Mouse (Mus musculus): ENCODE results near the gene Ppp1r3d. TPM values are rescaled to one million over a fixed set of nuclear protein-coding genes. Genes with fewer than 3 reads are reported as not detected.

Ppp1r3d gene
- 0.74 and 0.92 TPM in 2 replicates for polyA plus RNA-seq (2015; fragmentation: Nextera tagmentation; extraction: Ambion mirVana)

DNA sequence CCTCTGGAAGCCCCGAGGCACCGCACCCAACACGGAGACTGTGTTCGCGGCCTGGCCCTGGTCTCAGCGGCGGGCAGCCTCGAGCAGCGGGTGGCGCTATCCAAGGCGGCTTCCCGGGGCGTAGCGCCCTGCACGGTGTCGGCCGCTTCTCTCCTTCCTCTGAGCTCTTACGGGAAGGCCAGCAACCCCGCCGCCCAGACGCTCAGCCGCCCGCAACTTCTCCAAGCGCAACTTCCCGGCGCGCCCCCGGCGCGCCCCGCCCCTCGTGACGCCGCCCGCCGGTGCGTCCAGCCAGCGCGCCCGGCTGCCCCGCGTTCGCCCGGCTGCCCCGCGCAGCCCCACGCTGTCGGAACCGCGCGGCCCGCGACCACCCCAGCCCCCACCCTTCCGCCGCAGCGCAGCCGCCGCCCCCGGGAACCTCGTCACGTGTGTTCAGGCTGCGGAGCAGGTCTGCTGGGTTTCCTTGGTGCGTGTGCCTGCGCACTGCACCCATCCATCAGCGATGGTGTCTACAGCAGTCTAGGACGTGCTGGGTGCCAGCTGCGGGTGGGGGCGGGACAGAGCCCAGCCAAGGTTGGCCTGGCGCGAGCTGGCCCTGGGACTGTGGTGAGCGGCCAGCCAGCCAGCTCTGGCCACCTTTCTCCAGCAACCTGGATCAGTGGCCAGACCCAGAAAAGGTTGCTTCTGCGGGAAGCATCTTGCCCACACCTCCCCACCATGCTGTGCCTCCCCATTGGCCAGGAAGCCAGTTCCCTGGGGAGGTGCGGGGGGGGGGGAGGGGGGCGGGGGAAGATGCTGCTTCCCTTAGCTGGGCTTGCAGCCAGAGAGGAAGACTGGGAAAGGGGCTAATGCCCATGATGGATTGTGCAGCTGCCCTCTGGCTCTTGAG, at the start of gene Ppp1r3d, which contains the start of gene Fam217b:
TSS of gene Ppp1r3d (minus strand) at position 212 of the 889 bp plus-strand sequence.
TSS of gene Fam217b (plus strand) at position 264 of the 889 bp plus-strand sequence.
- Histone ChIP-seq H3K4me3 (ENCODE audit: low read depth, low read length) (peak within 1 kb of the TSS; percentile 61), H3K4me2 (ENCODE audit: low read depth, low read length) (peak within 1 kb of the TSS; percentile 68), H3K36me3 (ENCODE audit: control insufficient read depth, insufficient read depth) (no peaks in the 10 kb centered on the region), H3K4me1 (ENCODE audit: control insufficient read depth, low read depth, low read length) (no peaks in the 10 kb centered on the region; the same call in 1 of the 2 replicates), H3K9ac (ENCODE audit: low read depth, low read length) (peak within 1 kb of the TSS; percentile 24; the same call in 1 of the 2 replicates), H3K27ac (ENCODE audit: low read length) (no peak within 1 kb of the TSS; the same call in 1 of the 2 replicates), H3K27me3 (ENCODE audit: control insufficient read depth, insufficient read depth, low read depth, low read length) (peaks cover 27% of the 10 kb centered on the region), H3K9me3 (replicated peaks; ENCODE audit: control insufficient read depth, low read length) (no peaks in the 10 kb centered on the region)
- ATAC-seq (ENCODE audit: low read depth): peak; percentile 48
- under 1% methylated on average over 71 of the region's 74 CpGs for WGBS (ENCODE audit: insufficient replicate concordance)

DNA sequence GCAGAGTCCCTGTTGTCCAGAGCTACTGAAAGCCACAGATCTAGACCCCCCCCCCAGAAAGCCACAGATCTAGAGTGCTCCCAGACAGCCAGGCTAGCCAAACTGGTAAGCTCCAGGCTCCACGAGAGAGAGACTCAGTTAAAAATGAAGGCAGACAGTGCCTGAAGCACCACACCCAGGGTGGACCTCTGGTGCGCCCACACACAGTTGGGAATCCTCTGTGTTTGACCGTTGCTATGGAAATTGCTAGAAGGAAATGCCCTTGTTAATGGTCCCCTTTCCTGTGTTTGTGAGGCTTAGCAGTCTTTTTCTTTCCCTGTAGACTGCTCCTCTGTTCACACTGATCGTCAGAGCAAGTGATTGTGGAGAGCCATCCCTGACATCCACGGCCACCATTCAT, 46.1 kb upstream of the Ppp1r3d start:
- ATAC-seq (ENCODE audit: low read depth): no peak
- Histone ChIP-seq H3K27ac (ENCODE audit: low read length) (no peak overlapping the region), H3K27me3 (ENCODE audit: control insufficient read depth, insufficient read depth, low read depth, low read length) (no peaks in the 10 kb centered on the region), H3K4me1 (ENCODE audit: control insufficient read depth, low read depth, low read length) (no peaks in the 10 kb centered on the region), H3K9ac (ENCODE audit: low read depth, low read length) (no peak overlapping the region), H3K4me3 (ENCODE audit: low read depth, low read length) (no peak overlapping the region), H3K4me2 (ENCODE audit: low read depth, low read length) (no peak overlapping the region), H3K36me3 (ENCODE audit: control insufficient read depth, insufficient read depth) (no peaks in the 10 kb centered on the region), H3K9me3 (replicated peaks; ENCODE audit: control insufficient read depth, low read length) (0 out of 2 replicates have a peak, but pooled peaks cover 2% of the 10 kb centered on the region)
- 44% methylated on average over 5 of the region's 5 CpGs for WGBS (ENCODE audit: insufficient replicate concordance)

DNA sequence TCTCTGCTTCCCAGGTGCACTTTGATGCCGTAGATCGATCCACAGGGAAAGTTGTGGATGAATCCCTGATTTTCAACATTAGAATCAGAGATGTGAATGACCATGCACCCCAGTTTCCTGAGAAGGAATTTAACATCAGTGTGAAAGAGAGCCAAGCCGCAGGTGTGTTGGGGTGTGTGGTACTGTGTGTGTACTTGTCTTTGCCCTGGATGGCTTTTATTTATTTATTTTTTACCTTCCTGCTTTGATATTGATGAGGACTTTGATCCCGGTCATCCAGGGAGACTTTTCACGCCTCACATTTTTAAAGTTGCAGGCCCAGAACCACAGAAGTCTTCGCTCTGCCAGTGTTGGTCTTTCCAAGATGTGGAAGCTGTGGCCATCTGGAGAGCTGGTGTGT, 43.1 kb upstream of the Ppp1r3d start:
- no peak overlapping the region for H3K4me2 ChIP-seq (ENCODE audit: low read depth, low read length)
- no peaks in the 10 kb centered on the region for H3K4me1 ChIP-seq (ENCODE audit: control insufficient read depth, low read depth, low read length)
- ATAC-seq (ENCODE audit: low read depth): no peak
- no peaks in the 10 kb centered on the region for H3K36me3 ChIP-seq (ENCODE audit: control insufficient read depth, insufficient read depth)
- H3K4me3 ChIP-seq (ENCODE audit: low read depth, low read length): no peak overlapping the region
- H3K27me3 ChIP-seq (ENCODE audit: control insufficient read depth, insufficient read depth, low read depth, low read length): no peaks in the 10 kb centered on the region
- WGBS (ENCODE audit: insufficient replicate concordance): 62% methylated on average over 6 of the region's 6 CpGs
- no peaks in the 10 kb centered on the region for H3K9me3 ChIP-seq (replicated peaks; ENCODE audit: control insufficient read depth, low read length)
- no peak overlapping the region for H3K27ac ChIP-seq (ENCODE audit: low read length)
- H3K9ac ChIP-seq (ENCODE audit: low read depth, low read length): no peak overlapping the region

DNA sequence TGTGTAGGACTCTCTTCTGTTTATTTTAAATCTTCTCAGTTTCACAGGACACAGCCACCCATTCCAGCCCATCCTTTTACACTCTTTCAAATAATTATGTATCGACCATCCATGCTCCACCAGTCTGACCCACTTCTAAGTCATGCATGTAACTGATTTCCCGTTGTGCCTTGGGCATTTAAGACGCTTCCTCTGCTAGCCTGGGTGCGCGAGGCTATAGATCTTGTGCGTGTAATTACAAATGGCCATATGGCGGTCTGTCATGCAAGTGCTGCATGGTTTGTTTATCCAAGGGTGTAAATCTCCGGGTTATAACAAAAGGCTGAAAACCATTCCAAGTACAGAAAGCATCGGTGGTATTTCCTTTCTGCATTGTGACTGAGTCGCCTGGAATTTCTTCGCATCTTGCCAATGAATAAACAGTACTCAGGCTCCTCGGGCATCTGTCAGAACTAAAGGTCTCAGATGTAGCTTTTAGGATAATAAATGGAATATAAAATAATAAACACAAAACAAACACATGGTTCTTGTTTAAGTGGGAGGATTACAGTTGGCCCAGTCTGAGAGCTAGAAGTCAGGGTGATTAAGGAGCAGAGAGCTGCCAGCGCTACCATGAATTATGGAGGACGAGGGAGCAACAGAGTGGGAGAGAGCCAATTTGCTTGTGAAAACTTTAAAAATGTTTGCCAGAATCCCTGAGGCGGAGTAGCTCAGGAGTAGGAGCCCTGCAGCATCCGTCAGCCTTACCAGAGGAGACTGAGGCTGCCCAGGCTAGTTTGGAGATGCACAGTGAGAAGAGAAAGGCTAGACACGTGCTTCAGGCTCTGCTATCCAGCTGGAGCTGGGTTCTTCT, 40.6 kb upstream of the Ppp1r3d start:
- no peak overlapping the region for H3K4me2 ChIP-seq (ENCODE audit: low read depth, low read length)

DNA sequence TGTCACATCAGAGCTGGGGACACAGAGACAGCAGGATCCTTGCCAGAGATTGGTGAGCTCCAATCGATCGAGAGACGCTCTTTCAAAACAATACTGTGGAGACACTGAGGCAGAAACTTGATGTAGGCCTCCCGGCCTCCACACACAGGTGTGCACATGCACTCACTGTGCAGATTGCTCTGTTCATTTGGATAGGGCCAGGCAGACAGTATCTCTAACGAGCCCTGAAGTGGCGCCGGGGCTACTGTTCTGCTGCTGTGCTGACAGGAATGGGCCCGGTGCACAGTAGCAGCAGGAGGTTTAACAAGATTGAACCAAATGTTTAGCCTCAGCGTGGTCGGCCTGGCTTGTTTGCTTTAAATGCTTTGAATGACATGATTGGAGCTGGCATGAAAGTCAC, 36.7 kb upstream of the Ppp1r3d start:
- Histone ChIP-seq H3K27ac (ENCODE audit: low read length) (no peak overlapping the region), H3K4me3 (ENCODE audit: low read depth, low read length) (no peak overlapping the region), H3K4me1 (ENCODE audit: control insufficient read depth, low read depth, low read length) (no peaks in the 10 kb centered on the region), H3K9me3 (replicated peaks; ENCODE audit: control insufficient read depth, low read length) (no peaks in the 10 kb centered on the region), H3K9ac (ENCODE audit: low read depth, low read length) (no peak overlapping the region), H3K36me3 (ENCODE audit: control insufficient read depth, insufficient read depth) (no peaks in the 10 kb centered on the region), H3K4me2 (ENCODE audit: low read depth, low read length) (no peak overlapping the region), H3K27me3 (ENCODE audit: control insufficient read depth, insufficient read depth, low read depth, low read length) (no peaks in the 10 kb centered on the region)
- WGBS (ENCODE audit: insufficient replicate concordance): 73% methylated on average over 10 of the region's 10 CpGs
- no peak for ATAC-seq (ENCODE audit: low read depth)

More for the DNA sequence above, 40.6 kb upstream of the Ppp1r3d start:
- no peak for ATAC-seq (ENCODE audit: low read depth)
- no peaks in the 10 kb centered on the region for H3K9me3 ChIP-seq (replicated peaks; ENCODE audit: control insufficient read depth, low read length)
- no peak overlapping the region for H3K4me3 ChIP-seq (ENCODE audit: low read depth, low read length)
- no peaks in the 10 kb centered on the region for H3K36me3 ChIP-seq (ENCODE audit: control insufficient read depth, insufficient read depth)
- no peak overlapping the region for H3K27ac ChIP-seq (ENCODE audit: low read length)
- no peaks in the 10 kb centered on the region for H3K4me1 ChIP-seq (ENCODE audit: control insufficient read depth, low read depth, low read length)
- H3K27me3 ChIP-seq (ENCODE audit: control insufficient read depth, insufficient read depth, low read depth, low read length): no peaks in the 10 kb centered on the region
- H3K9ac ChIP-seq (ENCODE audit: low read depth, low read length): no peak overlapping the region
- WGBS (ENCODE audit: insufficient replicate concordance): 31% methylated on average over 17 of the region's 17 CpGs

DNA sequence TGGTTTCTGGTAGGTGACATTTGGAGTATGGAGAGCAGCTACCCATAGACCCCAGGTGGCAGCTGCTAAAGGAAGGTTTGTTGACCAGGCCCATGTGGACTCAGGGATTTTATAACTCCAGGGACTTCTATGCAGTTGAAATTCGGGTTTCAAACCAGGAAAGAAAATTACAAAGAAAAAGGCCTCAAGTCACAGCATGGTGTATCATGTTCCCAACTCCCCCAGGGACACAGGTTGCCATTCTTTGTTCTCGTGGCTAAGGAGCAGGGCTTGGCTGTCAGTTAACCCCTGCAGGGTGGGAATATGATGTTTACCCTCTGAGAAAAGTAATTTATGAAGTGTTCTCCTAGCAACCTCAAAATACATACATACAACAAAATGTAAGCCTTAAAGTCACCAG, 36.0 kb upstream of the Ppp1r3d start:
- Histone ChIP-seq H3K9me3 (replicated peaks; ENCODE audit: control insufficient read depth, low read length) (no peaks in the 10 kb centered on the region), H3K36me3 (ENCODE audit: control insufficient read depth, insufficient read depth) (no peaks in the 10 kb centered on the region)

DNA sequence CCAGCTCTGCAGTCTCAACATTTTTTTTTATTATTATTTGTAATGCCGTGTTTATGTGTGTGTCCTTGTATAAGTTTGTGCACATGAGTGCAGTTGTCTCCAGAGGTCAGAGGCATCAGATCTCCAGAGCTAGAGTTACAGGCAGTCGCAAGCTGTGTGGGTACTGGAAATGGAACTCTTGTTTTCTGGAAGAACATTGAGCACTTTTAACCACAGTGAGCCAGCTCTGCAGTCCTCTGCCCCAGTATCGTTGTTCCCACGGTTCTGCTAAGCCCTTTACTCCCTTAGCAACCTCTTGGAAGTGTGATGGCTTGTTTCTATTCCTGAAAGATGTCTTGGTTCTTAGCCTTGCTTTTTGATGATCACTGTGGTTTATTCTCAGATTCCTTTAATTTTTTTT, 35.1 kb upstream of the Ppp1r3d start:
- H3K4me1 ChIP-seq (ENCODE audit: control insufficient read depth, low read depth, low read length): no peaks in the 10 kb centered on the region
- no peak overlapping the region for H3K27ac ChIP-seq (ENCODE audit: low read length)
- no peak overlapping the region for H3K4me2 ChIP-seq (ENCODE audit: low read depth, low read length)
- ATAC-seq (ENCODE audit: low read depth): no peak
- H3K36me3 ChIP-seq (ENCODE audit: control insufficient read depth, insufficient read depth): no peaks in the 10 kb centered on the region
- 67% methylated on average over 4 of the region's 4 CpGs for WGBS (ENCODE audit: insufficient replicate concordance)
- no peak overlapping the region for H3K4me3 ChIP-seq (ENCODE audit: low read depth, low read length)
- H3K27me3 ChIP-seq (ENCODE audit: control insufficient read depth, insufficient read depth, low read depth, low read length): no peaks in the 10 kb centered on the region
- no peaks in the 10 kb centered on the region for H3K9me3 ChIP-seq (replicated peaks; ENCODE audit: control insufficient read depth, low read length)
- no peak overlapping the region for H3K9ac ChIP-seq (ENCODE audit: low read depth, low read length)

More for the DNA sequence above, 36.0 kb upstream of the Ppp1r3d start:
- Histone ChIP-seq H3K4me2 (ENCODE audit: low read depth, low read length) (no peak overlapping the region), H3K27ac (ENCODE audit: low read length) (no peak overlapping the region), H3K9ac (ENCODE audit: low read depth, low read length) (no peak overlapping the region), H3K4me1 (ENCODE audit: control insufficient read depth, low read depth, low read length) (no peaks in the 10 kb centered on the region), H3K4me3 (ENCODE audit: low read depth, low read length) (no peak overlapping the region), H3K27me3 (ENCODE audit: control insufficient read depth, insufficient read depth, low read depth, low read length) (no peaks in the 10 kb centered on the region)
- WGBS (ENCODE audit: insufficient replicate concordance): 31% methylated on average over 2 of the region's 2 CpGs
- ATAC-seq (ENCODE audit: low read depth): no peak

DNA sequence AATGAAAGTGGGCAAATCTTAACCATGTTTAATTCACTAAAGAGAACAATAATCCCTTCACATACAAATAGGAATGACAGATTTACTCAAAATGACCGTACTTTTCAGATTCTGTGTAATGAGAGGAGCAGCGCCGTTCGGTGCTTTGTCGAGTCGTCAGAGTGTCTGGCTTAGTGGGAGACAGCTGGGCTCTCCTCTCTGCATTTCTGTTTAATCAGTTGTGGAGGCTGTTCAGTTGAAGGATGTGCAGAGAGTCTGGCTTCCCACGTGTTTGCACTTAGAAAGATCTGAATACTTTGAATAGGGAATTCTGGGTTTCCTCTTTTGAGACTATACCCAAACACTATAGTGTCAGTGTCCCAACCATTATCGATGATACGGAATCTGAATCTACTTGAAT, 23.0 kb upstream of the Ppp1r3d start:
- Histone ChIP-seq H3K4me2 (ENCODE audit: low read depth, low read length) (no peak overlapping the region), H3K9me3 (replicated peaks; ENCODE audit: control insufficient read depth, low read length) (no peaks in the 10 kb centered on the region), H3K4me1 (ENCODE audit: control insufficient read depth, low read depth, low read length) (no peaks in the 10 kb centered on the region), H3K36me3 (ENCODE audit: control insufficient read depth, insufficient read depth) (no peaks in the 10 kb centered on the region), H3K9ac (ENCODE audit: low read depth, low read length) (no peak overlapping the region), H3K27ac (ENCODE audit: low read length) (no peak overlapping the region), H3K27me3 (ENCODE audit: control insufficient read depth, insufficient read depth, low read depth, low read length) (no peaks in the 10 kb centered on the region), H3K4me3 (ENCODE audit: low read depth, low read length) (no peak overlapping the region)
- WGBS (ENCODE audit: insufficient replicate concordance): 71% methylated on average over 9 of the region's 9 CpGs
- no peak for ATAC-seq (ENCODE audit: low read depth)

Measured in liver, embryonic 16.5 days (tissue).